Mouse (Mus musculus) kidney, embryonic 16.5 days (tissue): ENCODE measurements around the gene Endod1. TPM values are rescaled to one million over a fixed set of nuclear protein-coding genes. Genes with fewer than 3 reads are reported as not detected.

Experiments used
- polyA plus RNA-seq: library from polyadenylated mRNA; unstranded; fragments of >200 nt; fragmentation: Nextera tagmentation; extraction: Ambion mirVana; gene quantifications from 2 replicates; pipeline ENCODE4 v1.2.1, GENCODE M21; 2015

The Endod1 gene
- polyA plus RNA-seq, 1 experiment from 2014 or later = 17.8 TPM

Other genes starting within 250 kb of the Endod1 start
- gene Sesn3, start 106.4 kb downstream of the Endod1 start, polyA plus RNA-seq = 16.9 and 19.2 TPM in 2 replicates
- 0.47 and 0.55 TPM in 2 replicates for gene Kdm4d, start 119.0 kb upstream of the Endod1 start, polyA plus RNA-seq
- 153 TPM in 2 replicates for gene Cwc15, start 119.1 kb upstream of the Endod1 start, polyA plus RNA-seq